Mouse (Mus musculus): ENCODE results near the gene Olfr1537.

Olfr1537 gene

DNA sequence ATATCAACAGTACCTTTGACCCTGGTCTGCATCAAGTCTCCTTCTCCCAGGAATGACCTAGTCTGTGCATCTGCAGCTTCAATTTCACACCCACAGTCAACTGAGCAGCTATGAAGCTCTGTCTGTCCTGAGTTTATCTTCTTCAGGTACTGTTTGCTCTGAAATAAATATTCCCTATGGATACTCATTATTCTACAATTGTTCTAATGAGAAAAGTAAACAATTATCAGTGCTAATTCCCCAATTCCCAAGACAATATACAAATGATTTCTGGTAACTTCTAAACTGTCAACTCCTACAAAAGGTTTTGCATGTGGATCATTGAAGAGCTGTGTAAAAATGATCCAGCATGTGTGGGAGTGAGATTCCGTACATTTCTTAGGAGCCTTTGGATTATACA is at the start of gene Olfr1537:
Olfr1537 (minus strand) TSS at position 101 of the 400 bp plus-strand sequence.
- DNase-seq, result no peak

DNA sequence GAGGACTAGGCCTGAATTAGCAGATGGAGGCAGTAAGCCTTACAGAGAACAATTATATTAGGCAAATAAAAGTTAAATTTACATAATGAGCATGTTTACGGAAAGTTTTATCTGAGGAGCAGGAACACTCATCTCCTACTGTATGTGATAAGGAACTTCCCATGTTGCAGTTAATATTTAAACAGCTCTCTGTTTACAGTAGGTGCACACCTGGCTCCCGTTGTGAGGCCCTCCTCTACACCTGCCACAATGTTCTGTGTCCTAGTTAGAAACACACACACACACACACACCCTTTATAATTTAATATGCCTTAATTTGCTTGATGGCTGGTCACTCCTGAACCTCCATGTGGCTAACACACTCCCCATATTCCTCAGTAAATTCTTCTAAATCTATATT is 37.3 kb upstream of the Olfr1537 start:
- DNase-seq, result no peak

DNA sequence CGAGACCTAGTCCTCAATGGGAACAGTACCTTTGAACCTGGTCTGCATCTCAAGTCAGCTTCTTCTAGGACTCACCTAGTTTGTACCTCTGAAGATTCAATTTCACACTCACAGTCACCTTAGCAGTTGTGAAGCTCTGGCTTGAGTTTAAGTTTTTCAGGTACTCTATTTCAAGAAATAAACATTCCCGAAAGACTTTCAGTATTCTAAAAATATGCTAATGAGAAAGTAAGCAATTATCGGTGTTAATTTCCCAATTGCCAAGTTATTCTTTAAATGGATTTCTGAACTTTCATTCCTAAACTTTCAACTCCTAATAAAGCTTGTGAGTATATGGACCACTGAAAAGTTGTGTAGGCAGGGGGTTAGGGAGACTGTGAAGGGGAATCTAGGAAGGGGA is 26.9 kb upstream of the Olfr1537 start, which contains the start of gene Olfr945:
Olfr945 (minus strand) TSS at position 101 of the 400 bp plus-strand sequence.
- DNase-seq, result no peak

DNA sequence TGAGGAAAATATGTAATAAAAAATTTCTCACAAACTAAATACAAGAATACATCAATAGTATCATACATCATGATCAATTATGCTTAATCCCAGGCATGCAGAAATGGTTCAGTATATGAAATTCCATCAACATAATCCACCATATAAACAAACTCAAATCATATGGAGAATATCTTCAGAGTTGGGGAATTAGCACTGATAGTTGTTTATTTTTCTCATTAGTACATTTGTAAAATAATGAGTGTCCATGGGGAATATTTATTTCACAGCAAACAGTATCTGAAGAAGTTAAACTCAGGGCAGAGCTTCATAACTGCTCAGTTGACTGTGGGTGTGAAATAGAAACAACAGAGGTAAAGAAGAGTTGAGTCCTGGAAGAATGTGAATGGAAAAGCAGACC is 48.2 kb downstream of the Olfr1537 start, which contains the start of gene Olfr944:
Olfr944 (plus strand) TSS at position 301 of the 400 bp plus-strand sequence.
- no peak for DNase-seq

All from cerebellum, postnatal 36 days (tissue).